In genomic region chrX:48452231-48452890, GRCm38 (mm10) we compare ENCODE assay signal across 7 mouse cellular contexts. TPM values are rescaled to one million over a fixed set of nuclear protein-coding genes. Genes with fewer than 3 reads are reported as not detected.
DNase-seq lines count a peak whose midpoint lies in the region; ATAC-seq and TF ChIP-seq lines count a peak whose summit lies in the region.

No protein-coding gene starts in this region.

- TF ChIP-seq EP300 in CH12.LX (IDR thresholded peaks at IDR 0.05; ENCODE audit: low read length), result no peak

- TF ChIP-seq POLR2A in CH12.LX (IDR thresholded peaks at IDR 0.05; ENCODE audit: low read depth, low read length), result no peak
- no peak for TF ChIP-seq POLR2A in bone marrow macrophage, adult 2 months (IDR thresholded peaks at IDR 0.05; ENCODE audit: borderline replicate concordance, low read depth, low read length)

- H3K27me3 ChIP-seq in CH12.LX (replicated peaks), result no peaks in the 10 kb centered on the region
- H3K27me3 ChIP-seq in neural tube, embryonic 15.5 days (replicated peaks), result peaks cover 23% of the 10 kb centered on the region

- peak overlapping the region; percentile 40 to 88 (median 61) for H3K4me3 ChIP-seq in CH12.LX (replicated peaks in 1 of 3; ENCODE audit: low read depth in 2 of 3, low read length in 2 of 3, poor library complexity in 1 of 3)
- peak overlapping the region; percentile 90 for H3K4me3 ChIP-seq in bone marrow macrophage, adult 2 months (ENCODE audit: insufficient read depth, low read length)
- H3K4me3 ChIP-seq in neural tube, embryonic 15.5 days (replicated peaks), result peak overlapping the region; percentile 39
- H3K4me3 ChIP-seq in left cerebral cortex, adult 2 months, result no peak overlapping the region

- DNase-seq in CH12.LX (ENCODE audit: extremely low read depth), result peak; percentile 33
- peak; percentile 41 to 43 for DNase-seq in heart, postnatal 10 days
- peak; percentile 37 for DNase-seq in liver
- DNase-seq in adrenal gland, postnatal 25 days, result no peak
- DNase-seq in left cerebral cortex, adult 2 months (ENCODE audit: extremely low spot score in 1 of 2, low spot score in 2 of 2), result no peak

- H3K27ac ChIP-seq in CH12.LX (ENCODE audit: insufficient read depth, low read depth), result peak overlapping the region; percentile 74; the same call in 1 of the 2 replicates
- H3K27ac ChIP-seq in bone marrow macrophage, adult 2 months (ENCODE audit: insufficient read depth, low read depth, low read length), result peak overlapping the region; percentile 83
- no peak overlapping the region for H3K27ac ChIP-seq in neural tube, embryonic 15.5 days (replicated peaks)
- H3K27ac ChIP-seq in left cerebral cortex, adult 2 months, result no peak overlapping the region

- no peak for TF ChIP-seq CTCF in CH12.LX (conservative IDR thresholded peaks at IDR 0.05 in 1 of 2, IDR thresholded peaks at IDR 0.05 in 1 of 2; ENCODE audit: low read depth in 2 of 2, low read length in 2 of 2)
- TF ChIP-seq CTCF in bone marrow macrophage, adult 2 months (IDR thresholded peaks at IDR 0.05; ENCODE audit: low read depth, low read length), result no peak
- TF ChIP-seq CTCF in left cerebral cortex, adult 2 months (IDR thresholded peaks at IDR 0.05), result no peak

- peaks cover 0 to 9% of the 10 kb centered on the region in 2 experiments for H3K36me3 ChIP-seq in CH12.LX (replicated peaks in 1 of 2; ENCODE audit: control insufficient read depth in 1 of 2, insufficient read depth in 1 of 2, low read length in 1 of 2)
- no peaks in the 10 kb centered on the region for H3K36me3 ChIP-seq in neural tube, embryonic 15.5 days

- H3K79me2 ChIP-seq in CH12.LX (replicated peaks; ENCODE audit: control insufficient read depth, extremely low read depth, insufficient read depth, poor library complexity, severe bottlenecking), result peaks cover 18% of the 10 kb centered on the region

- peak overlapping the region; percentile 68; the same call in 1 of the 2 replicates for H3K4me2 ChIP-seq in CH12.LX (ENCODE audit: insufficient read depth, low read depth, poor library complexity, severe bottlenecking)
- H3K4me2 ChIP-seq in neural tube, embryonic 15.5 days, result peak overlapping the region; percentile 52

- H3K9ac ChIP-seq in CH12.LX (ENCODE audit: insufficient read depth, low read depth), result peak overlapping the region; percentile 68
- no peak overlapping the region for H3K9ac ChIP-seq in neural tube, embryonic 15.5 days (replicated peaks)

- no peak for TF ChIP-seq RAD21 in CH12.LX (IDR thresholded peaks at IDR 0.05; ENCODE audit: low read depth, low read length)

- in situ Hi-C loops in CH12.LX (cut with MboI; ENCODE audit: low pct_ligation_motif_present, low pct_unique_long_range_greater_than_20kb, low sequenced_read_pairs), result no loop called here

- ATAC-seq in neural tube, embryonic 15.5 days (ENCODE audit: low FRiP score), result no peak

- dilution Hi-C loops in CH12.LX (cut with MboI; ENCODE audit: extremely low pct_ligation_motif_present, extremely low pct_unique_long_range_greater_than_20kb, low sequenced_read_pairs), result no loop called here

- 36% methylated on average over 9 of the region's 9 CpGs for WGBS in neural tube, embryonic 15.5 days

- no peaks in the 10 kb centered on the region for H3K9me3 ChIP-seq in CH12.LX (replicated peaks; ENCODE audit: low read length)
- H3K9me3 ChIP-seq in neural tube, embryonic 15.5 days (replicated peaks), result no peaks in the 10 kb centered on the region

- intact Hi-C loops in heart, postnatal 10 days (cut with DNase I), result no loop called here
- intact Hi-C loops in left cerebral cortex, adult 2 months (cut with DNase I), result no loop called here

- peaks cover 16 to 37% of the 10 kb centered on the region in 2 experiments for H3K4me1 ChIP-seq in CH12.LX (ENCODE audit: control insufficient read depth in 1 of 2, insufficient read depth in 2 of 2)
- peaks cover 16% of the 10 kb centered on the region for H3K4me1 ChIP-seq in bone marrow macrophage, adult 2 months (ENCODE audit: control insufficient read depth, insufficient read depth, low read length)
- H3K4me1 ChIP-seq in neural tube, embryonic 15.5 days, result peaks cover 6% of the 10 kb centered on the region; the same call in 1 of the 2 replicates

TF ChIP-seq in CH12.LX, 34 proteins besides CTCF, POLR2A, EP300 and RAD21:
- TF ChIP-seq NRF1 (IDR thresholded peaks at IDR 0.05; ENCODE audit: low read depth, low read length) (no peak), TCF12 (IDR thresholded peaks at IDR 0.05; ENCODE audit: low read depth, low read length) (peak; percentile 35; the same call in 1 of the 2 replicates), IRF4 (IDR thresholded peaks at IDR 0.05; ENCODE audit: low read depth, low read length) (peak; percentile 23; the same call in 1 of the 2 replicates), ETS1 (conservative IDR thresholded peaks at IDR 0.05; ENCODE audit: low read depth, low read length) (peak; percentile 89), BHLHE40 (IDR thresholded peaks at IDR 0.05; ENCODE audit: low read depth, low read length) (peak; percentile 24; the same call in 1 of the 2 replicates), ELF1 (IDR thresholded peaks at IDR 0.05; ENCODE audit: low read depth, low read length) (0 out of 2 replicates have a peak, but pooled peaks have one; percentile 16), USF2 (conservative IDR thresholded peaks at IDR 0.05; ENCODE audit: low read depth, low read length) (no peak), JUN (IDR thresholded peaks at IDR 0.05; ENCODE audit: insufficient read depth, low read depth, low read length) (peak; percentile 42; the same call in 1 of the 2 replicates), SIN3A (IDR thresholded peaks at IDR 0.05; ENCODE audit: low read length) (peak; percentile 93), HCFC1 (IDR thresholded peaks at IDR 0.05; ENCODE audit: low read depth, low read length) (peak; percentile 28; the same call in 1 of the 2 replicates)
TF ChIP-seq in CH12.LX: peak in this region for 8.

RNA-seq across cellular contexts. Expression of gene Elf4, which starts 10.6 kb away (rescaled TPM):
- total RNA-seq in CH12.LX (2012; rRNA removed), result 4.8 and 5.3 TPM in 2 replicates
- total RNA-seq in CH12.LX (2014; rRNA removed), result 0.82 and 1.4 TPM in 2 replicates
- 10.1 and 12.4 TPM in 2 replicates for polyA plus RNA-seq in CH12.LX (2012; ENCODE audit: insufficient read length, low read depth)
- 46.8 and 49.2 TPM in 2 replicates for polyA plus RNA-seq in bone marrow macrophage, adult 2 months (2012; ENCODE audit: insufficient read depth, insufficient read length, missing spikeins)
- 10 to 100 TPM; 15.3 to 16.7 TPM for total RNA-seq in heart, postnatal 10 days (2021)
- 0.74 and 2.5 TPM in 2 replicates for polyA plus RNA-seq in neural tube, embryonic 15.5 days (2015; fragmentation: Nextera tagmentation; extraction: Ambion mirVana)
- 25.6 and 27.2 TPM in 2 replicates for total RNA-seq in adrenal gland, postnatal 25 days (2021)
- under 1 TPM; 0.63 to 0.84 TPM for total RNA-seq in left cerebral cortex, adult 2 months (2021)

Comparison
In these comparisons a context has a peak if more than half of its experiments do, and no peak if none do; other contexts are left out.
1. DNase-seq: peak in CH12.LX (single experiment), heart, postnatal 10 days (2 of 2) and liver (single experiment); none in adrenal gland, postnatal 25 days (single experiment) and left cerebral cortex, adult 2 months (0 of 2).
2. H3K27ac ChIP-seq: peak in CH12.LX (single experiment) and bone marrow macrophage, adult 2 months (single experiment); none in neural tube, embryonic 15.5 days (single experiment) and left cerebral cortex, adult 2 months (single experiment).